Mouse (Mus musculus) heart, adult 2 months (tissue): ENCODE data around the gene Plxdc2. TPM values are rescaled to one million over a fixed set of nuclear protein-coding genes. Genes with fewer than 3 reads are reported as not detected.
A peak's percentile ranks its signal among the peaks of the same experiment; 100 is the strongest.

Experiments used
- DNase-seq, 2 experiments: peaks; one replicate each; pipeline ENCODE4 v3.0.0; 2021
- H3K27ac ChIP-seq: fragments of 200-600 bp; 2 replicates; pipeline ENCODE4 v1.8.1; 2022
- H3K27me3 ChIP-seq: fragments of 200-500 bp; 2 replicates; pipeline ENCODE4 v1.6.1; 2012; ENCODE audit warnings: mild to moderate bottlenecking, low read length, inconsistent platforms, mixed read lengths; ENCODE audit not compliant: control insufficient read depth, insufficient read depth
- H3K36me3 ChIP-seq: fragments of 200-500 bp; 2 replicates; pipeline ENCODE4 v1.6.1; 2012; ENCODE audit warnings: low read length, inconsistent platforms; ENCODE audit not compliant: control insufficient read depth, insufficient read depth
- H3K4me1 ChIP-seq: fragments of 200-500 bp; 2 replicates; pipeline ENCODE4 v1.6.1; 2011; ENCODE audit warnings: low read length; ENCODE audit not compliant: control insufficient read depth, insufficient read depth
- H3K4me3 ChIP-seq: fragments of 200-600 bp; 2 replicates; pipeline ENCODE4 v1.8.1; 2022
- H3K79me2 ChIP-seq: fragments of 200-500 bp; replicated peaks from 2 replicates; pipeline ENCODE4 v1.6.1; 2012; ENCODE audit warnings: mild to moderate bottlenecking, inconsistent platforms, low read length, moderate library complexity, mixed read lengths; ENCODE audit not compliant: control insufficient read depth, insufficient read depth
- H3K9ac ChIP-seq: fragments of 200-500 bp; 2 replicates; pipeline ENCODE4 v1.6.1; 2012; ENCODE audit warnings: low read depth, mild to moderate bottlenecking, control low read depth, inconsistent platforms, low read length, mixed read lengths
- CTCF ChIP-seq: fragments of 200-600 bp; IDR thresholded peaks from 2 replicates; pipeline ENCODE4 v1.8.1; 2022; ENCODE audit warnings: antibody characterized with exemption, mild to moderate bottlenecking, moderate library complexity
- EP300 ChIP-seq: fragments of 200-500 bp; IDR thresholded peaks from 2 replicates; pipeline ENCODE4 v1.6.1; 2011; ENCODE audit warnings: low read depth, low read length, control low read depth; ENCODE audit not compliant: insufficient read depth
- POLR2A ChIP-seq: fragments of 200-500 bp; IDR thresholded peaks from 2 replicates; pipeline ENCODE4 v1.6.1; 2011; ENCODE audit warnings: mild to moderate bottlenecking, low read depth, low read length, control low read depth; ENCODE audit not compliant: insufficient read depth
- WGBS: fragments of 180-500 bp; shearing (Covaris S2); methylation state at CpG from one replicate; pipeline ENCODE4 v1.1.7; 2018; 5-methylcytosine and 5-hydroxymethylcytosine counted together
- intact Hi-C: fragments of 180-260 bp; cut with DNase I; formaldehyde crosslinking; loops from one replicate; pipeline ENCODE4 v1.15.1; 2025
- polyA plus RNA-seq: library from polyadenylated mRNA; depleted of rRNA; stranded (reverse); fragments of >200 nt; gene quantifications from 2 replicates; pipeline ENCODE4 v1.2.3, GENCODE M21; 2012
- total RNA-seq, 2 experiments: library from RNA; stranded (reverse); gene quantifications; 2 replicates each; pipeline ENCODE4 v1.2.3; 2021

Plxdc2 gene
- total and polyA plus RNA-seq, 3 experiments, result 7.0 to 21.8 (median 17.2) TPM

GRCm38 (mm10) chr2:16365830-16366401 is 9.8 kb downstream of the Plxdc2 start:
- no peak overlapping the region for H3K9ac ChIP-seq
- DNase-seq, result peak; percentile 40 to 66
- H3K27ac ChIP-seq, result peak overlapping the region; percentile 29; the same call in 1 of the 2 replicates
- intact Hi-C loops, result no loop called here
- WGBS, result 54% methylated on average over 4 of the region's 4 CpGs
- TF ChIP-seq EP300 (no peak), CTCF (no peak), POLR2A (no peak)
- H3K4me3 ChIP-seq, result no peak overlapping the region
- no peaks in the 10 kb centered on the region; the same call in 1 of the 2 replicates for H3K36me3 ChIP-seq
- peaks cover 3% of the 10 kb centered on the region for H3K4me1 ChIP-seq
- no peaks in the 10 kb centered on the region for H3K79me2 ChIP-seq
- H3K27me3 ChIP-seq, result no peaks in the 10 kb centered on the region

- Histone ChIP-seq H3K4me1 (peaks cover 3% of the 10 kb centered on the region), H3K36me3 (no peaks in the 10 kb centered on the region), H3K9ac (no peak overlapping the region), H3K4me3 (no peak overlapping the region), H3K79me2 (peaks cover 2% of the 10 kb centered on the region), H3K27ac (no peak overlapping the region), H3K27me3 (no peaks in the 10 kb centered on the region)
- no peak for DNase-seq
- TF ChIP-seq EP300 (no peak), POLR2A (no peak)
- intact Hi-C loops, result no loop called here
- 88% methylated on average over 1 of the region's 1 CpGs for WGBS
Observed at GRCm38 (mm10) chr2:16370419-16370818, 14.3 kb downstream of the Plxdc2 start.

- Histone ChIP-seq H3K36me3 (no peaks in the 10 kb centered on the region), H3K27me3 (no peaks in the 10 kb centered on the region), H3K9ac (no peak overlapping the region), H3K27ac (no peak overlapping the region), H3K79me2 (peaks cover 2% of the 10 kb centered on the region), H3K4me3 (no peak overlapping the region), H3K4me1 (no peaks in the 10 kb centered on the region)
- TF ChIP-seq CTCF (no peak), EP300 (no peak), POLR2A (no peak)
- no peak for DNase-seq
- intact Hi-C loops, result no loop called here
Observed at GRCm38 (mm10) chr2:16374288-16374687, 18.2 kb downstream of the Plxdc2 start.

- 58% methylated on average over 1 of the region's 1 CpGs for WGBS
- H3K79me2 ChIP-seq, result no peaks in the 10 kb centered on the region
Observed at GRCm38 (mm10) chr2:16386206-16386605, 30.1 kb downstream of the Plxdc2 start.

GRCm38 (mm10) chr2:16386692-16387091 is 30.6 kb downstream of the Plxdc2 start:
- no peaks in the 10 kb centered on the region for H3K36me3 ChIP-seq
- intact Hi-C loops, result no loop called here
- no peaks in the 10 kb centered on the region for H3K27me3 ChIP-seq
- no peaks in the 10 kb centered on the region for H3K79me2 ChIP-seq
- no peak for DNase-seq
- TF ChIP-seq CTCF (no peak), EP300 (no peak), POLR2A (no peak)
- H3K4me1 ChIP-seq, result no peaks in the 10 kb centered on the region
- no peak overlapping the region for H3K4me3 ChIP-seq
- H3K9ac ChIP-seq, result no peak overlapping the region
- no peak overlapping the region for H3K27ac ChIP-seq

More at GRCm38 (mm10) chr2:16386206-16386605, 30.1 kb downstream of the Plxdc2 start:
- no peaks in the 10 kb centered on the region for H3K36me3 ChIP-seq
- no peak for DNase-seq
- H3K4me3 ChIP-seq, result no peak overlapping the region
- no peak for TF ChIP-seq EP300
- no peak for TF ChIP-seq CTCF
- TF ChIP-seq POLR2A, result no peak
- H3K9ac ChIP-seq, result no peak overlapping the region
- intact Hi-C loops, result no loop called here
- H3K27me3 ChIP-seq, result no peaks in the 10 kb centered on the region
- H3K4me1 ChIP-seq, result no peaks in the 10 kb centered on the region
- no peak overlapping the region for H3K27ac ChIP-seq

GRCm38 (mm10) chr2:16387787-16388186 is 31.7 kb downstream of the Plxdc2 start:
- no peak for DNase-seq
- no peak for TF ChIP-seq EP300
- no peak for TF ChIP-seq CTCF
- TF ChIP-seq POLR2A, result no peak
- intact Hi-C loops, result no loop called here
- H3K9ac ChIP-seq, result no peak overlapping the region
- H3K4me3 ChIP-seq, result no peak overlapping the region
- H3K4me1 ChIP-seq, result no peaks in the 10 kb centered on the region
- no peaks in the 10 kb centered on the region for H3K27me3 ChIP-seq
- H3K27ac ChIP-seq, result no peak overlapping the region
- no peaks in the 10 kb centered on the region for H3K79me2 ChIP-seq
- no peaks in the 10 kb centered on the region for H3K36me3 ChIP-seq
